Mouse (Mus musculus) liver, postnatal 0 days (tissue): ENCODE data around the gene Pcsk5.

Experiments used
- CTCF ChIP-seq: sonication (generic); IDR thresholded peaks from 2 replicates; pipeline ENCODE4 v1.5.1; 2016; ENCODE audit warnings: antibody characterized with exemption, low read depth
- EP300 ChIP-seq: IDR thresholded peaks from 2 replicates; pipeline ENCODE4 v1.6.1; 2016; ENCODE audit warnings: antibody characterized with exemption, low read depth, mild to moderate bottlenecking

- TF ChIP-seq CTCF: no peak
- TF ChIP-seq EP300: no peak
Measured at GRCm38 (mm10) chr19:17774061-17774460, 63.4 kb downstream of the Pcsk5 start.
